Mouse (Mus musculus) ovary, adult 18-20 months (tissue): ENCODE data around the gene Myh9.
A peak's percentile ranks its signal among the peaks of the same experiment; 100 is the strongest.

Source experiments
- DNase-seq: peaks from one replicate; pipeline ENCODE4 v3.0.0; 2022; ENCODE audit warnings: low spot score, mixed read lengths

The Myh9 gene

GRCm38 (mm10) chr15:77828242-77828641 is 13.7 kb downstream of the Myh9 start:
- DNase-seq, result no peak

GRCm38 (mm10) chr15:77827794-77828193 is 14.2 kb downstream of the Myh9 start:
- DNase-seq, result no peak

- DNase-seq, result no peak
Observed at GRCm38 (mm10) chr15:77827379-77827778, 14.6 kb downstream of the Myh9 start.

- peak; percentile 52 for DNase-seq
Observed at GRCm38 (mm10) chr15:77825382-77825781, 16.6 kb downstream of the Myh9 start.

- no peak for DNase-seq
Observed at GRCm38 (mm10) chr15:77824321-77824720, 17.7 kb downstream of the Myh9 start.

GRCm38 (mm10) chr15:77823634-77824033 is 18.3 kb downstream of the Myh9 start:
- DNase-seq, result no peak

- DNase-seq, result no peak
Observed at GRCm38 (mm10) chr15:77823196-77823595, 18.8 kb downstream of the Myh9 start.

- no peak for DNase-seq
Observed at GRCm38 (mm10) chr15:77822671-77823070, 19.3 kb downstream of the Myh9 start.

GRCm38 (mm10) chr15:77822057-77822466 is 19.9 kb downstream of the Myh9 start:
- no peak for DNase-seq

GRCm38 (mm10) chr15:77821424-77821823 is 20.6 kb downstream of the Myh9 start:
- no peak for DNase-seq

GRCm38 (mm10) chr15:77820480-77821163 is 21.4 kb downstream of the Myh9 start:
- no peak for DNase-seq

- no peak for DNase-seq
Observed at GRCm38 (mm10) chr15:77819894-77820387, 22.0 kb downstream of the Myh9 start.

- DNase-seq, result no peak
Observed at GRCm38 (mm10) chr15:77818556-77819158, 23.3 kb downstream of the Myh9 start.

GRCm38 (mm10) chr15:77817417-77817816 is 24.6 kb downstream of the Myh9 start:
- DNase-seq, result no peak

- DNase-seq, result no peak
Observed at GRCm38 (mm10) chr15:77816601-77816950, 25.4 kb downstream of the Myh9 start.

GRCm38 (mm10) chr15:77815867-77816600 is 25.9 kb downstream of the Myh9 start:
- no peak for DNase-seq

- DNase-seq, result no peak
Observed at GRCm38 (mm10) chr15:77813639-77814375, 28.2 kb downstream of the Myh9 start.

GRCm38 (mm10) chr15:77812578-77812977 is 29.4 kb downstream of the Myh9 start:
- no peak for DNase-seq

- DNase-seq, result no peak
Observed at GRCm38 (mm10) chr15:77811099-77811760, 30.7 kb downstream of the Myh9 start.

GRCm38 (mm10) chr15:77810416-77811098 is 31.4 kb downstream of the Myh9 start:
- no peak for DNase-seq

GRCm38 (mm10) chr15:77809434-77809833 is 32.5 kb downstream of the Myh9 start:
- no peak for DNase-seq
